Mouse (Mus musculus) intestine, embryonic 14.5 days (tissue): ENCODE results near the gene A4galt. TPM values are rescaled to one million over a fixed set of nuclear protein-coding genes. Genes with fewer than 3 reads are reported as not detected.

Source experiments
- polyA plus RNA-seq: library from polyadenylated mRNA; unstranded; fragments of >200 nt; fragmentation: Nextera tagmentation; extraction: Ambion mirVana; gene quantifications from 2 replicates; pipeline ENCODE4 v1.2.1, GENCODE M21; 2014

A4galt gene
- polyA plus RNA-seq, 1 experiment from 2014 or later = 3.4 TPM

Other genes starting within 250 kb of the A4galt start
- gene Nfam1, start 218.5 kb downstream of the A4galt start, polyA plus RNA-seq = 3.6 and 3.7 TPM in 2 replicates
- gene Serhl, start 162.3 kb downstream of the A4galt start, polyA plus RNA-seq = 64.2 and 71.9 TPM in 2 replicates
- gene Rrp7a, start 129.0 kb downstream of the A4galt start, polyA plus RNA-seq = 60.7 and 66.4 TPM in 2 replicates
- gene Poldip3, start 102.4 kb downstream of the A4galt start, polyA plus RNA-seq = 145 and 150 TPM in 2 replicates
- gene Cyb5r3, start 79.2 kb downstream of the A4galt start, polyA plus RNA-seq = 159 and 168 TPM in 2 replicates
- gene Arfgap3, start 98.5 kb upstream of the A4galt start, polyA plus RNA-seq = 53.5 and 54.6 TPM in 2 replicates
- 61.0 and 63.9 TPM in 2 replicates for gene Pacsin2, start 212.8 kb upstream of the A4galt start, polyA plus RNA-seq